Mouse (Mus musculus) thymus, postnatal 10 days (tissue): ENCODE data around the gene Tent4a.
A peak's percentile ranks its signal among the peaks of the same experiment; 100 is the strongest.
"Not testable (repeated sequence)": the region's sequence is repeated elsewhere in the genome, so short reads cannot be mapped to it uniquely, and the experiment has no call there.

Experiments used
- DNase-seq, 2 experiments: peaks; one replicate each; pipeline ENCODE4 v3.0.0; 2021; ENCODE audit warnings: low spot score in 2 of 2

Tent4a gene

GRCm38 (mm10) chr13:69534334-69534653 is at the start of gene Tent4a:
TSS of gene Tent4a (minus strand) at chr13:69534617.
- DNase-seq: no peak

- DNase-seq: no peak
These were observed 49.2 kb upstream of the Tent4a start for GRCm38 (mm10) chr13:69583591-69583990.

GRCm38 (mm10) chr13:69582411-69582810 is 48.0 kb upstream of the Tent4a start:
- DNase-seq: no peak

- no peak for DNase-seq
These were observed 42.9 kb upstream of the Tent4a start for GRCm38 (mm10) chr13:69577181-69577834.

- no peak for DNase-seq
These were observed 42.3 kb upstream of the Tent4a start for GRCm38 (mm10) chr13:69576676-69577075.

- no peak for DNase-seq
These were observed 38.2 kb upstream of the Tent4a start for GRCm38 (mm10) chr13:69572594-69572993.

GRCm38 (mm10) chr13:69569201-69569600 is 34.8 kb upstream of the Tent4a start:
- DNase-seq: no peak

- DNase-seq: not testable (repeated sequence)
These were observed 31.0 kb upstream of the Tent4a start for GRCm38 (mm10) chr13:69565401-69565800.

GRCm38 (mm10) chr13:69564573-69564972 is 30.2 kb upstream of the Tent4a start:
- DNase-seq: no peak

- no peak for DNase-seq
These were observed 29.5 kb upstream of the Tent4a start for GRCm38 (mm10) chr13:69563905-69564304.

GRCm38 (mm10) chr13:69562654-69563574 is 28.5 kb upstream of the Tent4a start:
- DNase-seq: no peak

- DNase-seq: no peak
These were observed 27.6 kb upstream of the Tent4a start for GRCm38 (mm10) chr13:69562004-69562403.

- no peak for DNase-seq
These were observed 25.0 kb upstream of the Tent4a start for GRCm38 (mm10) chr13:69559291-69559961.

- DNase-seq: no peak
These were observed 23.8 kb upstream of the Tent4a start for GRCm38 (mm10) chr13:69558098-69558660.

GRCm38 (mm10) chr13:69556728-69557127 is 22.3 kb upstream of the Tent4a start:
- no peak for DNase-seq

GRCm38 (mm10) chr13:69555957-69556482 is 21.6 kb upstream of the Tent4a start:
- DNase-seq: no peak

- no peak for DNase-seq
These were observed 20.6 kb upstream of the Tent4a start for GRCm38 (mm10) chr13:69555045-69555444.

GRCm38 (mm10) chr13:69554255-69554654 is 19.8 kb upstream of the Tent4a start:
- no peak for DNase-seq

- DNase-seq: peak in 1 of 2 experiments; percentile 31
These were observed 18.6 kb upstream of the Tent4a start for GRCm38 (mm10) chr13:69553024-69553423.

- DNase-seq: no peak
These were observed 16.4 kb upstream of the Tent4a start for GRCm38 (mm10) chr13:69550831-69551230.

- DNase-seq: no peak
These were observed 15.6 kb upstream of the Tent4a start for GRCm38 (mm10) chr13:69549980-69550379.
